Mouse (Mus musculus) liver, adult 2 months (tissue): ENCODE measurements around the gene Rpl41.

ENCODE experiments used
- CTCF ChIP-seq: fragments of 200-500 bp; IDR thresholded peaks from 2 replicates; pipeline ENCODE4 v1.5.1; 2011; ENCODE audit warnings: low read depth, low read length, control low read depth
- POLR2A ChIP-seq: fragments of 200-500 bp; IDR thresholded peaks from 2 replicates; pipeline ENCODE4 v1.6.1; 2011; ENCODE audit warnings: low read length, control low read depth; ENCODE audit not compliant: insufficient read depth; ENCODE audit errors: extremely low read depth

GRCm38 (mm10) chr10:128510301-128510700 is 38.8 kb downstream of the Rpl41 start:
- TF ChIP-seq CTCF (no peak), POLR2A (no peak)
